Mouse (Mus musculus) midbrain, postnatal 0 days (tissue): ENCODE results near the gene Csnk2a1. TPM values are rescaled to one million over a fixed set of nuclear protein-coding genes. Genes with fewer than 3 reads are reported as not detected.
"Not testable (repeated sequence)": the region's sequence is repeated elsewhere in the genome, so short reads cannot be mapped to it uniquely, and the experiment has no call there.

Source experiments
- ATAC-seq: fragments of 200-750 bp; cut with Nextera tagmentation; 2 replicates; pipeline ENCODE4 v1.8.0; 2017; ENCODE audit warnings: moderate number of reproducible peaks, mild to moderate bottlenecking, moderate TSS enrichment, moderate library complexity; ENCODE audit not compliant: low FRiP score
- DNase-seq: peaks from one replicate; pipeline ENCODE4 v3.0.0-alpha.2; 2015; ENCODE audit warnings: low spot score
- H3K27ac ChIP-seq: fragments of 300-500 bp; sonication (generic); 2 replicates; pipeline ENCODE4 v1.5.1; 2014; ENCODE audit warnings: low read depth, mild to moderate bottlenecking, low read length, mixed read lengths
- H3K27me3 ChIP-seq: fragments of 300-500 bp; sonication (generic); 2 replicates; pipeline ENCODE4 v1.6.1; 2014; ENCODE audit warnings: low read length, control low read depth, mixed read lengths; ENCODE audit not compliant: insufficient read depth
- H3K36me3 ChIP-seq: fragments of 300-500 bp; sonication (generic); 2 replicates; pipeline ENCODE4 v1.6.1; 2014; ENCODE audit warnings: low read length, control low read depth, mixed read lengths; ENCODE audit not compliant: insufficient read depth
- H3K4me1 ChIP-seq: fragments of 300-500 bp; sonication (generic); 2 replicates; pipeline ENCODE4 v1.6.1; 2014; ENCODE audit warnings: mild to moderate bottlenecking, control low read depth, antibody characterized with exemption, low read length, mixed read lengths; ENCODE audit not compliant: insufficient read depth
- H3K4me2 ChIP-seq: fragments of 300-500 bp; sonication (generic); 2 replicates; pipeline ENCODE4 v1.6.1; 2014; ENCODE audit warnings: low read depth, mild to moderate bottlenecking, low read length, mixed read lengths; ENCODE audit not compliant: poor library complexity, severe bottlenecking
- H3K4me3 ChIP-seq: fragments of 300-500 bp; sonication (generic); 2 replicates; pipeline ENCODE4 v1.5.1; 2014; ENCODE audit warnings: low read depth, mild to moderate bottlenecking, low read length, moderate library complexity
- H3K9ac ChIP-seq: fragments of 300-500 bp; sonication (generic); replicated peaks from 2 replicates; pipeline ENCODE4 v1.6.1; 2014; ENCODE audit warnings: mild to moderate bottlenecking, low read length, moderate library complexity, mixed read lengths; ENCODE audit not compliant: poor library complexity, severe bottlenecking
- H3K9me3 ChIP-seq: fragments of 300-500 bp; sonication (generic); 2 replicates; pipeline ENCODE4 v1.6.1; 2016; ENCODE audit warnings: low read length, control low read depth
- CTCF ChIP-seq: IDR thresholded peaks from 2 replicates; pipeline ENCODE4 v1.5.1; 2016; ENCODE audit warnings: antibody characterized with exemption, mild to moderate bottlenecking
- WGBS: fragments of 180-500 bp; shearing (Covaris S2); extraction: QIAGEN DNeasy Blood & Tissue Kit; methylation state at CpG from one replicate; pipeline ENCODE4 v1.1.7; 2014; 5-methylcytosine and 5-hydroxymethylcytosine counted together
- polyA plus RNA-seq: library from polyadenylated mRNA; unstranded; fragments of >200 nt; fragmentation: Nextera tagmentation; extraction: Ambion mirVana; gene quantifications from 2 replicates; pipeline ENCODE4 v1.2.1, GENCODE M21; 2015
- total RNA-seq: library from RNA; depleted of rRNA; stranded (reverse); fragments of >200 nt; gene quantifications from 2 replicates; pipeline ENCODE4 v1.2.3, GENCODE M21; 2014

Csnk2a1 gene
- total and polyA plus RNA-seq, 2 experiments from 2014 or later: 106 to 161 TPM

GRCm38 (mm10) chr2:152288046-152288445, 61.4 kb downstream of the Csnk2a1 start:
- Histone ChIP-seq H3K4me3 (no peak overlapping the region), H3K4me2 (no peak overlapping the region), H3K36me3 (peaks cover 13% of the 10 kb centered on the region; the same call in 1 of the 2 replicates), H3K9me3 (no peaks in the 10 kb centered on the region), H3K27ac (no peak overlapping the region), H3K27me3 (no peaks in the 10 kb centered on the region), H3K4me1 (no peaks in the 10 kb centered on the region), H3K9ac (no peak overlapping the region)
- no peak for TF ChIP-seq CTCF
- ATAC-seq (no peak), DNase-seq (no peak)
- WGBS: 86% methylated on average over 8 of the region's 8 CpGs

- 86% methylated on average over 1 of the region's 2 CpGs for WGBS
- ATAC-seq: not testable (repeated sequence)
Measured at GRCm38 (mm10) chr2:152289623-152290022, 63.0 kb downstream of the Csnk2a1 start.

GRCm38 (mm10) chr2:152292475-152292874, 65.8 kb downstream of the Csnk2a1 start:
- Histone ChIP-seq H3K4me3 (no peak overlapping the region), H3K27me3 (no peaks in the 10 kb centered on the region), H3K9me3 (no peaks in the 10 kb centered on the region), H3K9ac (no peak overlapping the region), H3K36me3 (no peaks in the 10 kb centered on the region), H3K27ac (no peak overlapping the region), H3K4me2 (no peak overlapping the region), H3K4me1 (peaks cover 5% of the 10 kb centered on the region; the same call in 1 of the 2 replicates)
- ATAC-seq: no peak
- no peak for TF ChIP-seq CTCF
- 57% methylated on average over 2 of the region's 2 CpGs for WGBS
- DNase-seq: no peak

More at GRCm38 (mm10) chr2:152289623-152290022, 63.0 kb downstream of the Csnk2a1 start:
- not testable (repeated sequence) for H3K4me1 ChIP-seq, H3K36me3 ChIP-seq, H3K4me2 ChIP-seq, H3K9me3 ChIP-seq, H3K9ac ChIP-seq, H3K27ac ChIP-seq, H3K27me3 ChIP-seq, H3K4me3 ChIP-seq, DNase-seq

- Histone ChIP-seq H3K9me3 (no peaks in the 10 kb centered on the region), H3K4me1 (peaks cover 5% of the 10 kb centered on the region; the same call in 1 of the 2 replicates), H3K36me3 (no peaks in the 10 kb centered on the region; the same call in 1 of the 2 replicates), H3K27me3 (no peaks in the 10 kb centered on the region), H3K9ac (peak overlapping the region; percentile 71), H3K4me2 (peak overlapping the region; percentile 64), H3K27ac (no peak overlapping the region), H3K4me3 (peak overlapping the region; percentile 81)
- no peak for TF ChIP-seq CTCF
- ATAC-seq: peak; percentile 64
- no peak for DNase-seq
- WGBS: under 1% methylated on average over 15 of the region's 15 CpGs
Measured at GRCm38 (mm10) chr2:152293179-152293726, 66.6 kb downstream of the Csnk2a1 start.

- Histone ChIP-seq H3K36me3 (no peaks in the 10 kb centered on the region; the same call in 1 of the 2 replicates), H3K27me3 (no peaks in the 10 kb centered on the region), H3K9me3 (no peaks in the 10 kb centered on the region), H3K4me2 (peak within 1 kb of the TSS; percentile 64), H3K27ac (peak within 1 kb of the TSS; percentile 57), H3K9ac (peak within 1 kb of the TSS; percentile 71), H3K4me3 (peak within 1 kb of the TSS; percentile 81), H3K4me1 (peaks cover 5% of the 10 kb centered on the region; the same call in 1 of the 2 replicates)
- TF ChIP-seq CTCF: no peak
- ATAC-seq: peak; percentile 96
- peak; percentile 92 for DNase-seq
- WGBS: under 1% methylated on average over 66 of the region's 70 CpGs
Measured at GRCm38 (mm10) chr2:152293727-152294475, 67.3 kb downstream of the Csnk2a1 start, which contains the start of gene Tbc1d20. TSS of gene Tbc1d20 (plus strand) at chr2:152293828.

- ATAC-seq (no peak), DNase-seq (no peak)
- Histone ChIP-seq H3K27me3 (no peaks in the 10 kb centered on the region), H3K9ac (peak overlapping the region; percentile 71), H3K4me1 (peaks cover 5% of the 10 kb centered on the region; the same call in 1 of the 2 replicates), H3K4me2 (peak overlapping the region; percentile 64), H3K27ac (no peak overlapping the region; the same call in 1 of the 2 replicates), H3K9me3 (no peaks in the 10 kb centered on the region), H3K36me3 (no peaks in the 10 kb centered on the region; the same call in 1 of the 2 replicates), H3K4me3 (peak overlapping the region; percentile 81)
- WGBS: 41% methylated on average over 5 of the region's 5 CpGs
- TF ChIP-seq CTCF: no peak
Measured at GRCm38 (mm10) chr2:152294541-152294940, 67.9 kb downstream of the Csnk2a1 start.
